Mouse (Mus musculus) stomach, embryonic 15.5 days (tissue): ENCODE measurements around the gene Cdc25b. TPM values are rescaled to one million over a fixed set of nuclear protein-coding genes. Genes with fewer than 3 reads are reported as not detected.

Source experiments
- ATAC-seq: fragments of 200-750 bp; cut with Nextera tagmentation; 2 replicates; pipeline ENCODE4 v1.8.0; 2017; ENCODE audit warnings: low read depth, moderate number of reproducible peaks, moderate TSS enrichment; ENCODE audit not compliant: insufficient read depth, low FRiP score
- H3K27ac ChIP-seq: fragments of 300-500 bp; sonication (generic); 2 replicates; pipeline ENCODE4 v1.5.1; 2015; ENCODE audit warnings: mild to moderate bottlenecking, inconsistent platforms
- H3K27me3 ChIP-seq: fragments of 300-500 bp; sonication (generic); replicated peaks from 2 replicates; pipeline ENCODE4 v1.6.1; 2015; ENCODE audit warnings: inconsistent platforms
- H3K36me3 ChIP-seq: fragments of 300-500 bp; sonication (generic); 2 replicates; pipeline ENCODE4 v1.6.1; 2015; ENCODE audit warnings: inconsistent platforms
- H3K4me1 ChIP-seq: fragments of 300-500 bp; sonication (generic); 2 replicates; pipeline ENCODE4 v1.6.1; 2015; ENCODE audit warnings: inconsistent platforms
- H3K4me2 ChIP-seq: fragments of 300-500 bp; sonication (generic); 2 replicates; pipeline ENCODE4 v1.6.1; 2015; ENCODE audit warnings: mild to moderate bottlenecking, inconsistent platforms
- H3K4me3 ChIP-seq: fragments of 300-500 bp; sonication (generic); replicated peaks from 2 replicates; pipeline ENCODE4 v1.5.1; 2015; ENCODE audit warnings: inconsistent platforms
- H3K9ac ChIP-seq: fragments of 300-500 bp; sonication (generic); 2 replicates; pipeline ENCODE4 v1.6.1; 2015; ENCODE audit warnings: inconsistent platforms
- H3K9me3 ChIP-seq: fragments of 300-500 bp; sonication (generic); 2 replicates; pipeline ENCODE4 v1.6.1; 2016; ENCODE audit warnings: inconsistent platforms
- WGBS: fragments of 180-500 bp; shearing (Covaris S2); methylation state at CpG from one replicate; pipeline ENCODE4 v1.1.7; 2015; 5-methylcytosine and 5-hydroxymethylcytosine counted together
- polyA plus RNA-seq: library from polyadenylated mRNA; unstranded; fragments of >200 nt; fragmentation: Nextera tagmentation; extraction: Ambion mirVana; gene quantifications from 2 replicates; pipeline ENCODE4 v1.2.1, GENCODE M21; 2015

Gene Cdc25b
- polyA plus RNA-seq, 1 experiment from 2014 or later: 62.6 TPM

DNA sequence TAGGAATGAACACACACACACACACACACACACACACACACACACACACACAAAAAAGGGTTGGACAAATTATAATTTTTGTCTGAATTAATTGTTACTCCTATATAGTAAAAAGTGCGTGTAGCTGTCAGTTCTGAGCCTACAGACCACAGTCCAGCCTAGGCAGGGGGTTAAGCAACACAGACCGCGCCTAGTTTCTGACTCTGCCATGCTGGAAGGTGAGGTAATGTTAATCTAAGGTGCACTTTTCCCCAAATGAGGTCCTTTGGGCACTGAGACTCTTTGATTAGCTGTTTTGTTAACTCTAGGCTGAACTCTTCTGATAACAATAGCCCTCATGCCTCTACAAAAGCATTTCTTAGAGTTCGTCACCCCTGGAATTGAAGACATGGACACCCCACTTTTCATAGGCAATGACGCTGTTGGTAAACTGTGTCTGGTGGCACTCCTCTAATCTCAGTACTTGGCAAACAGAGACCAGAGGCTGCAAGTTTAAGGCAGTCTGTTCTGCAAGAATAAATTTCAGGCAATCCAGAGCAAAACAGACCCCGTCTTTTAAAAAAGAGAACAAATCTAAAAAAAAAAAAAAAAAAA is 17.2 kb downstream of the Cdc25b start:
- no peaks in the 10 kb centered on the region for H3K27me3 ChIP-seq
- H3K36me3 ChIP-seq: peaks cover 8% of the 10 kb centered on the region
- H3K4me2 ChIP-seq: 0 out of 2 replicates have a peak overlapping the region, but pooled peaks have one; percentile 44
- peaks cover 17% of the 10 kb centered on the region for H3K4me1 ChIP-seq
- WGBS: 62% methylated on average over 6 of the region's 6 CpGs
- H3K4me3 ChIP-seq: no peak overlapping the region
- no peak overlapping the region for H3K9ac ChIP-seq
- peak overlapping the region; percentile 96 for H3K27ac ChIP-seq
- H3K9me3 ChIP-seq: no peaks in the 10 kb centered on the region
- no peak for ATAC-seq

DNA sequence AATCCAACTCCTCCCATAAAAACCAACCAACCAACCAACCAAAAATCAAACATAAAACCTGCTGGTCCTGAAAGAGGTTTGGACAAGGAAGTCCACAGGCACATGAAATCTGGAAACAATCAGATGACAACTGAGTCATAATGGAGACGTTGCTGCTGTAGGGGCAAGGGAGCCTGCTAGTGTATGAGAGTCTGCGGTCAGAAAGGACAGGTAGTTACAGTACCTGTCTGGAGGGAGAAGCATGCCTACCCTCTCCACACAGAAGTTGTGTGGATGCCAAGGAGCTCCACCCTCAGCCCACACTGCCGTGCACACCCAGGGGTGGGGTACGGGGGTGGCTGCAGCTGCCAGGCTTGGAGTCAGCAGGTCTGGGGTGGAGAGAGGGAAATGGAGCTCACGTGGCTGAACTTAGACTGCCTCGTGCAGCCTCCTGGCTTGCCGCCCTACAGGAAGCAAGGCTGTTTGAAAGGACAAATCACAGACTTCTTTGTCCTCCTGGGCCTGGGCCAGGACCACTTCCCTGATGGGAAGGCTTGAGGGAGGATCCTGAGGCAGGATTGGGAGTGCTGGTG is 17.7 kb downstream of the Cdc25b start:
- Histone ChIP-seq H3K4me3 (no peak overlapping the region; the same call in 1 of the 2 replicates), H3K27me3 (no peaks in the 10 kb centered on the region), H3K9me3 (no peaks in the 10 kb centered on the region), H3K27ac (peak overlapping the region; percentile 96), H3K36me3 (peaks cover 6% of the 10 kb centered on the region), H3K4me2 (peak overlapping the region; percentile 44), H3K4me1 (peaks cover 22% of the 10 kb centered on the region), H3K9ac (no peak overlapping the region)
- 28% methylated on average over 7 of the region's 7 CpGs for WGBS
- peak; percentile 86 for ATAC-seq

GRCm38 (mm10) chr2:131205521-131206182 is 18.9 kb downstream of the Cdc25b start:
- H3K9ac ChIP-seq: no peak overlapping the region
- H3K9me3 ChIP-seq: no peaks in the 10 kb centered on the region
- no peaks in the 10 kb centered on the region for H3K36me3 ChIP-seq
- peaks cover 26% of the 10 kb centered on the region for H3K4me1 ChIP-seq
- no peak overlapping the region for H3K4me3 ChIP-seq
- no peak overlapping the region for H3K4me2 ChIP-seq
- H3K27ac ChIP-seq: peak overlapping the region; percentile 96; the same call in 1 of the 2 replicates
- WGBS: 71% methylated on average over 8 of the region's 8 CpGs
- H3K27me3 ChIP-seq: no peaks in the 10 kb centered on the region
- ATAC-seq: peak; percentile 19; the same call in 1 of the 2 replicates

DNA sequence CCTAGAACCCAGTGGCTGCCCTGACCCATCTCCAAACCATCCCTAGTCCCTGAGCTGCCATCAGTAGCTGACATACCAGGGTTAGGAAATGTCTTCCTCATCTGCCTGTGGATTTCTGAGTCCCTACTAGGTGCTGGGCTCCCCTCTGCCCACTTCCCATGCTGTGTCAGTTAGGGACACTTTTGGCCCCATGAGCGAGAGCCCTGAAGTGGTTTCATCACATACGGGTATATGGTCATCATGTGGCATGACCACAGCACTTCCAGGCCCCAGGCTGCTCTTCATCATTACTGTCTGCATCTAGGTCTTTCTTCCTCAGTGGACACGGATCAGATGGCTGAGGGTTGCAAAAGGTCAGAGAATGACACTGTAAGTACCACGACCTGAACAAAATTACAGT is 20.0 kb downstream of the Cdc25b start, which contains the start of gene Ap5s1:
Gene Ap5s1, plus strand, starts transcription at position 301 of the 400 bp plus-strand sequence.
- 72% methylated on average over 4 of the region's 4 CpGs for WGBS

GRCm38 (mm10) chr2:131208356-131208755 is 21.6 kb downstream of the Cdc25b start:
- WGBS: 77% methylated on average over 2 of the region's 2 CpGs
- Histone ChIP-seq H3K9ac (no peak overlapping the region), H3K4me3 (no peak overlapping the region), H3K27me3 (no peaks in the 10 kb centered on the region), H3K4me1 (peaks cover 37% of the 10 kb centered on the region), H3K4me2 (no peak overlapping the region), H3K27ac (no peak overlapping the region), H3K36me3 (no peaks in the 10 kb centered on the region), H3K9me3 (no peaks in the 10 kb centered on the region)
- no peak for ATAC-seq

More for the DNA sequence above, 20.0 kb downstream of the Cdc25b start, which contains the start of gene Ap5s1:
- no peak within 1 kb of the TSS for H3K4me3 ChIP-seq
- no peaks in the 10 kb centered on the region for H3K27me3 ChIP-seq
- no peak within 1 kb of the TSS for H3K4me2 ChIP-seq
- ATAC-seq: no peak
- H3K4me1 ChIP-seq: peaks cover 32% of the 10 kb centered on the region
- no peaks in the 10 kb centered on the region for H3K9me3 ChIP-seq
- no peaks in the 10 kb centered on the region for H3K36me3 ChIP-seq
- no peak within 1 kb of the TSS for H3K27ac ChIP-seq
- no peak within 1 kb of the TSS for H3K9ac ChIP-seq

GRCm38 (mm10) chr2:131209125-131209795 is 22.5 kb downstream of the Cdc25b start:
- peaks cover 34% of the 10 kb centered on the region for H3K4me1 ChIP-seq
- no peak for ATAC-seq
- H3K9ac ChIP-seq: no peak overlapping the region
- H3K9me3 ChIP-seq: no peaks in the 10 kb centered on the region
- H3K4me2 ChIP-seq: peak overlapping the region; percentile 58
- H3K4me3 ChIP-seq: peak overlapping the region; percentile 49; the same call in 1 of the 2 replicates
- H3K36me3 ChIP-seq: no peaks in the 10 kb centered on the region
- 73% methylated on average over 4 of the region's 4 CpGs for WGBS
- peak overlapping the region; percentile 93 for H3K27ac ChIP-seq
- no peaks in the 10 kb centered on the region for H3K27me3 ChIP-seq

GRCm38 (mm10) chr2:131209969-131210792 is 23.4 kb downstream of the Cdc25b start:
- no peaks in the 10 kb centered on the region for H3K36me3 ChIP-seq
- ATAC-seq: peak; percentile 92
- H3K27ac ChIP-seq: peak overlapping the region; percentile 93
- WGBS: under 1% methylated on average over 50 of the region's 50 CpGs
- H3K9ac ChIP-seq: peak overlapping the region; percentile 42
- H3K4me2 ChIP-seq: peak overlapping the region; percentile 58
- peaks cover 25% of the 10 kb centered on the region for H3K4me1 ChIP-seq
- H3K4me3 ChIP-seq: peak overlapping the region; percentile 49
- H3K27me3 ChIP-seq: no peaks in the 10 kb centered on the region
- no peaks in the 10 kb centered on the region for H3K9me3 ChIP-seq

GRCm38 (mm10) chr2:131211026-131211615 is 24.4 kb downstream of the Cdc25b start:
- Histone ChIP-seq H3K27me3 (no peaks in the 10 kb centered on the region), H3K36me3 (no peaks in the 10 kb centered on the region), H3K9me3 (no peaks in the 10 kb centered on the region), H3K4me3 (peak overlapping the region; percentile 49), H3K27ac (peak overlapping the region; percentile 44; the same call in 1 of the 2 replicates), H3K9ac (peak overlapping the region; percentile 42; the same call in 1 of the 2 replicates), H3K4me2 (peak overlapping the region; percentile 58), H3K4me1 (peaks cover 20% of the 10 kb centered on the region)
- ATAC-seq: no peak
- 60% methylated on average over 9 of the region's 9 CpGs for WGBS

DNA sequence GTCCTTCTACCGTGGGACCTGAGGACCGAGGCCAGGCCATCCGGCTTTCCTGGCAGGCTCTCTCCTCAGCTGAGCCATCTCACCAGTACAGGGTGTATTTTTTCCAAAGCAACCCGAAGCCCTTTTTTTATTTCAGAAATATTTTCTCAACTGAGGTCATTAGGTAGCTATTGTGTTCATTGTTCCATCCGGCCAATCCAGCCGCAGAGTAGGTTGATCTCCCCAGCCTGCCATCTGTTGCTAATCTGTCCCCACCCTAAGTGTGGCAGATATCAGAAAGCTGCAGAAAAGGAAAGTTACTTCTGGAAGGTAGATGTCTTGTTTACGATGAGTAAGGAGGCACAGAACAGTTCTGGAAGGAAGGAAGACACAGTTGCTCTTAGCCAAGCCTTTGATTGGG is 27.0 kb downstream of the Cdc25b start:
- no peak overlapping the region for H3K4me3 ChIP-seq
- peaks cover 20% of the 10 kb centered on the region for H3K4me1 ChIP-seq
- H3K4me2 ChIP-seq: no peak overlapping the region
- no peak overlapping the region for H3K27ac ChIP-seq
- no peaks in the 10 kb centered on the region for H3K9me3 ChIP-seq
- H3K36me3 ChIP-seq: no peaks in the 10 kb centered on the region
- no peaks in the 10 kb centered on the region for H3K27me3 ChIP-seq
- H3K9ac ChIP-seq: no peak overlapping the region
- WGBS: 82% methylated on average over 7 of the region's 7 CpGs
- 0 out of 2 replicates have a peak, but pooled peaks have one; percentile 12 for ATAC-seq

GRCm38 (mm10) chr2:131215941-131216858 is 29.5 kb downstream of the Cdc25b start:
- ATAC-seq: no peak
- 69% methylated on average over 7 of the region's 7 CpGs for WGBS

More at GRCm38 (mm10) chr2:131215941-131216858, 29.5 kb downstream of the Cdc25b start:
- Histone ChIP-seq H3K9me3 (no peaks in the 10 kb centered on the region), H3K27ac (no peak overlapping the region), H3K36me3 (no peaks in the 10 kb centered on the region), H3K4me1 (peaks cover 8% of the 10 kb centered on the region; the same call in 1 of the 2 replicates), H3K9ac (no peak overlapping the region), H3K27me3 (no peaks in the 10 kb centered on the region), H3K4me2 (no peak overlapping the region), H3K4me3 (no peak overlapping the region)
